Mouse (Mus musculus): ENCODE measurements at regions not wholly inside any gene's neighbourhood (a gene's known extent, or its start where the extent isn't known, plus 50 kb on each side); places are given as distances from the start of the nearest gene placed in this dataset.
A peak's percentile ranks its signal among the peaks of the same experiment; 100 is the strongest.

DNA sequence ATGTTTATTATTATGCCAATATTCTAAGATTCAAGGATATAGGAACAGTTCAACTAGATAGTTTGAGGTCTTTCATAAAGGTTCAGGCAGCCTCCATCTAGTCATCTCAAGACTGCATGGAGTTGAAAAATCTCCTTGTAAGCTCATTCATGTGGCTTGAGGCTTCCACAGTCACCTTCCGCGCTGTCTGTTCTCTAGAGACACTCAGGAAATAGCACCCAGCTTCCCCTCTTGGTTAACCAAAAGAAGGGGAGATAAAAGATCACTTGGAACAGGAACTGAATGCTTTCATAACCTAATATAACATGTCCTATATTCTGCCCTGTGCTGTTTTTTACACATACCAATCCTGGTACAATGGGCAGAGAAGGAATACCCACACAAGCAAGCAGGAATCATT lies 206.3 kb upstream of the Ercc4 start:
- no peak for DNase-seq (ENCODE audit: low spot score)

DNA sequence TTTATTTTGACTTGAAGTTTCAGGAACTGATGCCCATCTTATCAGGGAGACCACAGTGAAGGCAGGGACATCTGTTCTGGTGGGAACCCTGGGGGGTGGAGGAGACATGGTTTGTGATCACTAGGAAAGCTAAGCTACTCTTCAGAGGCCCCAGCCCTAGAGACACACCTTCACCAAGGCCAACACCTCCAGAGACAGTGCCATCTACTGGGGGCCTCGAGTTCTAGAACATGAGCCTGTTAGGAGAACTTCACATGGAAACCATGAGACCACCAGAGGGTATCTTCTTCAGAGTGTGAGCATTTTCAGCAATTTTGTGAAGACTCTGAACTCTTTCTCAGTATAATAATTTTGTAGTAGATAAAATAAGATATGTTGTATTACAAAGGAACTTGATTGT lies 204.5 kb upstream of the Ercc4 start:
- no peak for DNase-seq (ENCODE audit: low spot score)

- no peak for DNase-seq (ENCODE audit: low spot score)
These were observed 184.8 kb upstream of the Ercc4 start for GRCm38 (mm10) chr16:12924668-12925067.

GRCm38 (mm10) chr16:12925931-12926330 lies 183.6 kb upstream of the Ercc4 start:
- no peak for DNase-seq (ENCODE audit: low spot score)

- DNase-seq (ENCODE audit: low spot score): no peak
These were observed 178.4 kb upstream of the Ercc4 start for GRCm38 (mm10) chr16:12931111-12931510.

GRCm38 (mm10) chr16:12932959-12933358 lies 176.5 kb upstream of the Ercc4 start:
- no peak for DNase-seq (ENCODE audit: low spot score)

DNA sequence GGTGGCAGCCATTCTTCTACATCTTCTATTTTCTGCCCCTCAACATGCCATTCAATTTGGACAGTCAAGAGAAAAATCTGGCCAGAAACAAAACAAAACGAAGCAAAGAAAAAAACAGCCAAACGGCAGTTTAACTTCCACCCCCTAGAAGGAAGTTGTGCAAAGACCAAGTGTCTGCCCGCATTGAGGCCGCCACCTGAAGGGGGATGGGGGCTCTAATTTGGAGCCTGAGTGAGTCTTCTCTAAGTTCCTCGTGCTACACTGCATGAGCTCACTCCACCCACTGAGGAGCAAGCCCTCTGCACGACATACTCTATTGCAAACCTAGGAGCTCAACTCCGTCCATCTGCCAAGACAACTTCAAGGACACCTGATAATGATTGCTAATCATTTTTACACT lies 174.9 kb upstream of the Ercc4 start:
- DNase-seq (ENCODE audit: low spot score): no peak

DNA sequence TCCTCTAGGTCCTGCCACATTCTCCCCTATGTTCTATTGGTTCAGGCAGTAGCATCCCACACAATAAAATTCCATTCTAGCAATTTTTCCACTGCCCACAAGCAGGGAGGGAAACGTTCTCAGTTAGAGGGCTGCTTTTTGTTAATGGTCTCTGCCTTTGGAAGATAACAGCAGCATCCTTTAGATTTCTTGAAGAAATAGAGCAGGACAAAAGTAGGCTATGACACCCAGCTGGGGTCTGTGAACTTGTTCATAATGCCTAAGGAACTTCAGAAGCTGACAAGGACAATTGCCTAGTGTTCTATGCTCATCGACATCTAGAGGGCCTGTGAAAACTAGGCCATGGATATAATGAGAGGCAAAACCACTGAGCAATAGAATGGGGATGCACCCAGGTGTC lies 174.2 kb upstream of the Ercc4 start:
- no peak for DNase-seq (ENCODE audit: low spot score)

GRCm38 (mm10) chr16:12936571-12936970 lies 172.9 kb upstream of the Ercc4 start:
- DNase-seq (ENCODE audit: low spot score): no peak

DNA sequence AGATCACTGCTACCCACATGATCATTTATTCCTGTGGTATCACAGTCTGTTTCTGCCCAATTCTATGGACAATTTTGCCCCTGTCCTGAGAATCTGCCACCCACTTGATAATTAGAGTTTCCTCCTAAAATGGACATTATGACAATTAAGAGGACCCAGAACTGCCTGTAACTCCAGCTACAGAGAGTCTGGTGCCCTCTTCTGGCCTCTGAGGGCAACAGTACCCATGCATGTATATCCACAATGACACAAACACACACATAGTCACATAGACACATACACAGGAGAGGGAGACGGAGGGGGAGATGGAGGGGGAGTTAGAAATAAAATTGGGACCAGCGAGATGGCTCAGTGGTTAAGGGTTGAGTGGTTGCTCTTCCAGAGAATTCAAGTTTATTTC lies 170.9 kb upstream of the Ercc4 start:
- DNase-seq (ENCODE audit: low spot score): no peak

GRCm38 (mm10) chr16:12951176-12951575 lies 158.3 kb upstream of the Ercc4 start:
- no peak for DNase-seq (ENCODE audit: low spot score)

- no peak for DNase-seq (ENCODE audit: low spot score)
These were observed 155.5 kb upstream of the Ercc4 start for GRCm38 (mm10) chr16:12954028-12954427.

DNA sequence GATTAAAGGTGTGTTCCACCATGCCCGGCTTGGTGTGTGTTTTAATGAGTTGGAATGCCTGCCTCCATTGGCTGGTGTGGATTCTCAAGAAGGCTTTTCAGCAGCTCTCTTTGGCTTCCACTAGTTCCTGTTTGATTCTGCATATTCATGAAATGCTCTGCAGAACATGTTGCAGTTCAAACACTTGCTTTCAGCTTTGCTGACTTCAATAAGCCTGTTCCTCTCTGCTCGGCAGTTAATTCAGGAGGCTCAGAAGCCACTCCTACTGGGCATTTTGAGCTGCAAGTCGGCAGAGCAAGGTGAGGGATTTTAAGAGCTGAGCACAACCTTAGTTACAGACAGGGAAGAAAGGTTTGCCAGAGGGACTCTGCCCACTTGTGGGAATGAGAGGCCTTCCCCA lies 153.1 kb upstream of the Ercc4 start:
- no peak for DNase-seq (ENCODE audit: low spot score)

DNA sequence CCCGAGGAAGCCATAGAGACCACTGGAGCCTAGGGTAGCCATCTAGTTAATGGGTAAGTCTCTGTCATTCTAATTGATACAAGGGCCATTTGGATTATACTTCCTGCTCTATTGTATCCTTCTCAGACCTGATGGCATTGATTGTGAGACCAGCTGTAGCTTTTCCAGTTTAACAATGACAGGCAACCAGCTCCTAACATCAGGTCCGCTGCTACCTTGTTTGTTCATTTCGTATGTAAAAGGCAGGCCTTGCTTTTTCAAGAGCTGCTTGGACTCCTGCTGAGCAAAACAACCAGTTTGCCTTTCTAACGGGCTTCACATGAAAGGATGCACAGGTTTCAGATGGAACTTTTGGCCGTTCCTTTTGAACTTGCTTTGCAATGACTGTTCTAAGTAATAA lies 148.6 kb upstream of the Ercc4 start:
- DNase-seq (ENCODE audit: low spot score): no peak

DNA sequence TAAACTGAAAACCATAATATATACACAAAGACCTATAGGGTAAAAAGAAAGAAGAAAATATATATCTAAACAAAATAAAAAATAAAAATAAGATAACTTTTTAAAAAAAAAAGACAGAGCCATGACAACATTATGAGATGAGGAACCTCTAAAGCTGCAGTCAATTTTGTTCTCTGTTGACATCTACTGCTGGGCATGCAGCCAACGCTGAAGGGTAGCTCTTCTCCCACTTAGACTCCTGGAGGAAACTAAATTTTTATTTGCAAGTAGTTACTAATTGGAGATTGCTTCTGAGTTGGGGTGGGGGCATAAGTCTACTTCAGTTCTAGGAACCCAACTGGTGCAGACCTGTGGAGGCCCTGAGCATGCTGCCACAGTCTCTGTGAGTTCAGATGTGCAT lies 126.8 kb upstream of the Ercc4 start:
- DNase-seq (ENCODE audit: low spot score): no peak

DNA sequence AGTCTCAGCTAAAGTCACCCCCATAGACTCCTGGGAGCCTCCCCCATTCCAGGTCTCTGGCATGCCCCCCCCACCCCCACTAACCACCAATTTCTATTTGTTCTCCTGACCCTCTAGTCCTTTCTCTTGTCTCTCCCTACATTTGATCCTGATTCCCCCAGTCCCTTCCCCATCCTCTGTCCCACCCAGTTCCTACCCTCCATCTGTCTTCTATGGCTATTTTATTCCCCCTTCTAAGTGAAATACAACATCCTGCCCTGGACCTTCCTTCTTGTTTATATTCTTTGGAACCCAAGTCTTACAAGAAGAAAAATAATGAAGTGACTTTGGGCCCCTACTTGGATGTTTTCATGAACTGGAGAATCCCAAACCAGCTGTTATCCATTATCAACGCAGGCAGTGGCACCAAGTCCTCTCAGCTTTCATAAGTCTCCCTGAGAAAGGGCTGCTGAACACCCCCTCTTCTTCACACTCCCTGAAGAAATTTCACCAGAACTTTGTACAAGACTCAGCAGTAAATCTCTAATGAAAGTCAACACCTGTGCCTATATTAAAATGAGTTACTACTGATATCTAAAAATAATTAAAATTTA lies 108.1 kb upstream of the Ercc4 start:
- peak; percentile 8 for DNase-seq (ENCODE audit: low spot score)

DNA sequence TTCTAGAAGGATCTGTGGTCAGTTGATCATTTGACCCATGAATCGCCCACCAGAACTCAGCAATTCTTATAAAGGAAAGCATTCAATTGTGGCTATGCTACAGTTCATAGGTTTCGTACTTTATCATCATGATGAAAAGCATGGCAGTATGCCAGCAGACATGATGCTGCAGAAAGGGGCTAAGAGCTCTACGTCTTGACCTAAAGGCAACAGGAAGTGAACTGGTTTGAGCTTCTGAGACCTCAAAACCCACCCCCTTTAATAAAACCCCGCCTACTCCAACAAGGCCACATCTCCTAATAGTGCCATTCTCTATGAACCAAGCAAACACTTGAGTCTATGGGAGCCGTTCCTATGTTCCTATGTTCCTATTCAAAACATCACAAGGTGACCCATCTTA lies 96.6 kb upstream of the Ercc4 start:
- no peak for DNase-seq (ENCODE audit: low spot score)

DNA sequence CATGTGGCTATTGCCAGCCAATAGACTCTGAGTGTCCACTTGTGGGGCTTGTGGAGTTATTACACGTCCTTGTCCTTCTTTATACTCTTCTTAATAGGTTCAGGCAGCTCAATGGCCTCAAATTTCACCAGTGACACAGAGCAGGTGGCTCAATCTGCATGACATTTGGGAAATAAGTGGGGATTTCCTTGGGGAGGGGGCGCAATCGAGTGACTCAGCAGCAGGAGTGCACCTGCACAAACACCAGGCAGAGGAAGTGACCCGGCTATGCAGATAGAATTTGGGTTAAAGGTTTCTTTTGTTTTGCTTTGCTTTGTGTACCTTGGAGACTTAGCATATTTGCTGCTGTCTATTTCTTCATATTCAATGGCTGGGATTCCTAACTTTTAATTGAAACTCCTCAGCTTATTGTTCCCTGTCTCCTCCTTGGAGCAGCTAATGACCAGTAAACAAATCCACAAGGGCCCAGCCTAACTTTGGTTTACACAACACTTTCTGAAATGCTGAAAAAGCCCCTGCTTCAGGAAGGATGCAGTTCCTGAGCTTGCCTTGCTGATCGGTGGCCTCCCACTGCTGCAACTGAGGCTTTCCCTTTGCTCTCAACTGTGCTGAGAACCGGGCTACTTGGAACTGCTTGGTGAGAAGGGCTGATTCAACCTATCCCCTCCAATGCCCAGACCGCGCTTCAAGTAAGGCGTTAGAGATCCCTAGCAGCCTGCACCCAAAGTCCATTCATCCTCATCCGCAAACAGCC lies 95.4 kb upstream of the Ercc4 start:
- DNase-seq (ENCODE audit: low spot score): no peak

- DNase-seq (ENCODE audit: low spot score): peak; percentile 8
These were observed 86.6 kb upstream of the Ercc4 start for GRCm38 (mm10) chr16:13022875-13023274.

GRCm38 (mm10) chr16:13025393-13025792 lies 84.1 kb upstream of the Ercc4 start:
- no peak for DNase-seq (ENCODE audit: low spot score)

DNA sequence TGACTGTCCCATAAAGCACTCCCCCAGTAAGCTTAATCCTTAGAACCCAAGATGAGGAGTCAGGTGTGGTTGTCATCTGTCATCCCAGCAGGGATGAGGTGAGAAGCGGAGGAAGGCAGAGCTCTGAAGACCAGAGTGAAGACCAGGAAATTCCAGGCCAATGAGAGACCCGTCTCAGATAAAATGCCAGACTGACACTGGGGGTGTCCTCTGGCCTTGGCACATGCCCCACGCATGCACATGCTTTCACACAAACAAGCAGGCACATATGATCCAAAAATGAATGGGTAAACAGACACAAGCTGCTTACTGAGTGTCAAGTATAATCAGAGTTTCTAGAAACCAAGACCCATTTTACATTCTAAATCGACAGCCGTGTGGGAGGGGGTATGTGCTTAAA lies 75.3 kb upstream of the Ercc4 start:
- DNase-seq (ENCODE audit: low spot score): no peak

DNA sequence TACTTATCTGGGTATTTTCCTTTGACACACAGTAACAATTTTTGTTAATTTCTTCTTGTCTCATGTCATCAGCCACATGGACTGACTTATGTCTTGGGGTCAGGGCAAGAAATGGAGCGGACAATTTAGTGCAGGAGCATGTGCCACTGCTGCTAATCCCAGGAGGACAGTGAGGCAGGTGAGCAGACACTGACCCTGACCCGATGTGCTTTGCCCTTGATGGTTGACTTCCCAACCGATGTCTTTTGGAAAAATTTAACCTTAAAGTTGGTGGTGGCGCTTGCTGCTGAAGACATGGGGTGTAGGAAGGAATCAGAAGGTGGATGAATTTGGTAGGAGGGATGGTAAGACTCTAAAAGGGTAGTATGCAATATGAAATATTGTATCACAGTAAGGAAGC lies 72.9 kb upstream of the Ercc4 start:
- DNase-seq (ENCODE audit: low spot score): no peak

- DNase-seq (ENCODE audit: low spot score): no peak
These were observed 69.0 kb upstream of the Ercc4 start for GRCm38 (mm10) chr16:13040312-13041100.
